Mouse (Mus musculus): ENCODE measurements around the gene Ankrd33b. TPM values are rescaled to one million over a fixed set of nuclear protein-coding genes. Genes with fewer than 3 reads are reported as not detected.

Gene Ankrd33b
- polyA plus RNA-seq, 1 experiment = 6.1 TPM

- peaks cover 13% of the 10 kb centered on the region for H3K27me3 ChIP-seq (replicated peaks)
Measured at GRCm38 (mm10) chr15:31297777-31298137, 69.8 kb downstream of the Ankrd33b start.

GRCm38 (mm10) chr15:31296882-31297776 lies 70.4 kb downstream of the Ankrd33b start:
- no peaks in the 10 kb centered on the region for H3K9me3 ChIP-seq
- H3K27me3 ChIP-seq (replicated peaks) = peaks cover 16% of the 10 kb centered on the region
- H3K4me1 ChIP-seq = peaks cover 20% of the 10 kb centered on the region
- H3K36me3 ChIP-seq (replicated peaks; ENCODE audit: low read length) = peaks cover 44% of the 10 kb centered on the region
- no peak overlapping the region for H3K4me3 ChIP-seq (replicated peaks)
- TF ChIP-seq FLI1 (IDR thresholded peaks at IDR 0.05; ENCODE audit: low read length) (no peak), GATA1 (IDR thresholded peaks at IDR 0.05; ENCODE audit: borderline replicate concordance, low read length) (no peak)

More at GRCm38 (mm10) chr15:31297777-31298137, 69.8 kb downstream of the Ankrd33b start:
- H3K4me1 ChIP-seq = peaks cover 20% of the 10 kb centered on the region
- TF ChIP-seq GATA1 (IDR thresholded peaks at IDR 0.05; ENCODE audit: borderline replicate concordance, low read length) = no peak
- no peak for TF ChIP-seq FLI1 (IDR thresholded peaks at IDR 0.05; ENCODE audit: low read length)
- no peaks in the 10 kb centered on the region for H3K9me3 ChIP-seq
- peaks cover 49% of the 10 kb centered on the region for H3K36me3 ChIP-seq (replicated peaks; ENCODE audit: low read length)
- H3K4me3 ChIP-seq (replicated peaks) = no peak overlapping the region

- no peak overlapping the region for H3K4me3 ChIP-seq (replicated peaks)
- H3K9me3 ChIP-seq = no peaks in the 10 kb centered on the region
- peaks cover 10% of the 10 kb centered on the region for H3K4me1 ChIP-seq
- TF ChIP-seq FLI1 (IDR thresholded peaks at IDR 0.05; ENCODE audit: low read length) = no peak
- no peak for TF ChIP-seq GATA1 (IDR thresholded peaks at IDR 0.05; ENCODE audit: borderline replicate concordance, low read length)
- peaks cover 38% of the 10 kb centered on the region for H3K36me3 ChIP-seq (replicated peaks; ENCODE audit: low read length)
- peaks cover 15% of the 10 kb centered on the region for H3K27me3 ChIP-seq (replicated peaks)
Measured at GRCm38 (mm10) chr15:31294311-31294710, 73.2 kb downstream of the Ankrd33b start.

- TF ChIP-seq GATA1 (IDR thresholded peaks at IDR 0.05; ENCODE audit: borderline replicate concordance, low read length) (no peak), FLI1 (IDR thresholded peaks at IDR 0.05; ENCODE audit: low read length) (no peak)
- H3K27me3 ChIP-seq (replicated peaks) = peaks cover 13% of the 10 kb centered on the region
- H3K4me1 ChIP-seq = peaks cover 3% of the 10 kb centered on the region; the same call in 1 of the 2 replicates
- H3K9me3 ChIP-seq = no peaks in the 10 kb centered on the region
- H3K36me3 ChIP-seq (replicated peaks; ENCODE audit: low read length) = peaks cover 32% of the 10 kb centered on the region
- no peak overlapping the region for H3K4me3 ChIP-seq (replicated peaks)
Measured at GRCm38 (mm10) chr15:31292627-31293026, 74.9 kb downstream of the Ankrd33b start.

GRCm38 (mm10) chr15:31285695-31286094 lies 81.8 kb downstream of the Ankrd33b start:
- H3K9me3 ChIP-seq = no peaks in the 10 kb centered on the region
- peaks cover 7% of the 10 kb centered on the region for H3K4me1 ChIP-seq
- no peak overlapping the region for H3K4me3 ChIP-seq (replicated peaks)
- TF ChIP-seq GATA1 (IDR thresholded peaks at IDR 0.05; ENCODE audit: borderline replicate concordance, low read length) = no peak
- no peak for TF ChIP-seq FLI1 (IDR thresholded peaks at IDR 0.05; ENCODE audit: low read length)
- no peaks in the 10 kb centered on the region for H3K36me3 ChIP-seq (replicated peaks; ENCODE audit: low read length)
- peaks cover 21% of the 10 kb centered on the region for H3K27me3 ChIP-seq (replicated peaks)

GRCm38 (mm10) chr15:31284922-31285631 lies 82.4 kb downstream of the Ankrd33b start:
- Histone ChIP-seq H3K27me3 (replicated peaks) (peaks cover 21% of the 10 kb centered on the region), H3K4me1 (peaks cover 7% of the 10 kb centered on the region), H3K36me3 (replicated peaks; ENCODE audit: low read length) (no peaks in the 10 kb centered on the region), H3K4me3 (replicated peaks) (no peak overlapping the region), H3K9me3 (no peaks in the 10 kb centered on the region)
- TF ChIP-seq FLI1 (IDR thresholded peaks at IDR 0.05; ENCODE audit: low read length) (no peak), GATA1 (IDR thresholded peaks at IDR 0.05; ENCODE audit: borderline replicate concordance, low read length) (no peak)

- no peaks in the 10 kb centered on the region for H3K9me3 ChIP-seq
- peaks cover 21% of the 10 kb centered on the region for H3K27me3 ChIP-seq (replicated peaks)
- TF ChIP-seq FLI1 (IDR thresholded peaks at IDR 0.05; ENCODE audit: low read length) (no peak), GATA1 (IDR thresholded peaks at IDR 0.05; ENCODE audit: borderline replicate concordance, low read length) (no peak)
- H3K4me3 ChIP-seq (replicated peaks) = no peak overlapping the region
- H3K36me3 ChIP-seq (replicated peaks; ENCODE audit: low read length) = no peaks in the 10 kb centered on the region
- peaks cover 7% of the 10 kb centered on the region for H3K4me1 ChIP-seq
Measured at GRCm38 (mm10) chr15:31284142-31284541, 83.4 kb downstream of the Ankrd33b start.

- Histone ChIP-seq H3K4me3 (replicated peaks) (no peak overlapping the region), H3K4me1 (peaks cover 7% of the 10 kb centered on the region), H3K36me3 (replicated peaks; ENCODE audit: low read length) (no peaks in the 10 kb centered on the region), H3K27me3 (replicated peaks) (peaks cover 24% of the 10 kb centered on the region), H3K9me3 (no peaks in the 10 kb centered on the region)
- no peak for TF ChIP-seq GATA1 (IDR thresholded peaks at IDR 0.05; ENCODE audit: borderline replicate concordance, low read length)
- no peak for TF ChIP-seq FLI1 (IDR thresholded peaks at IDR 0.05; ENCODE audit: low read length)
Measured at GRCm38 (mm10) chr15:31282353-31282752, 85.2 kb downstream of the Ankrd33b start.

GRCm38 (mm10) chr15:31281830-31282229 lies 85.7 kb downstream of the Ankrd33b start:
- Histone ChIP-seq H3K9me3 (no peaks in the 10 kb centered on the region), H3K4me1 (peaks cover 6% of the 10 kb centered on the region), H3K4me3 (replicated peaks) (no peak overlapping the region), H3K36me3 (replicated peaks; ENCODE audit: low read length) (no peaks in the 10 kb centered on the region), H3K27me3 (replicated peaks) (peaks cover 24% of the 10 kb centered on the region)
- no peak for TF ChIP-seq GATA1 (IDR thresholded peaks at IDR 0.05; ENCODE audit: borderline replicate concordance, low read length)
- TF ChIP-seq FLI1 (IDR thresholded peaks at IDR 0.05; ENCODE audit: low read length) = no peak

- H3K36me3 ChIP-seq (replicated peaks; ENCODE audit: low read length) = peaks cover 2% of the 10 kb centered on the region
- H3K27me3 ChIP-seq (replicated peaks) = peaks cover 27% of the 10 kb centered on the region
- no peak overlapping the region for H3K4me3 ChIP-seq (replicated peaks)
- peaks cover 4% of the 10 kb centered on the region for H3K4me1 ChIP-seq
- TF ChIP-seq FLI1 (IDR thresholded peaks at IDR 0.05; ENCODE audit: low read length) = no peak
- no peak for TF ChIP-seq GATA1 (IDR thresholded peaks at IDR 0.05; ENCODE audit: borderline replicate concordance, low read length)
- no peaks in the 10 kb centered on the region for H3K9me3 ChIP-seq
Measured at GRCm38 (mm10) chr15:31280683-31281082, 86.8 kb downstream of the Ankrd33b start.
